Mouse (Mus musculus) c-Kit-positive CD71-positive TER-119-negative erythroid progenitor cells, embryonic 14.5 days (primary cell): ENCODE data around the gene Socs7.

Experiments
- DNase-seq: peaks from one replicate; pipeline ENCODE4 v3.0.0-alpha.2; 2013; ENCODE audit warnings: low read depth

Socs7 gene

DNA sequence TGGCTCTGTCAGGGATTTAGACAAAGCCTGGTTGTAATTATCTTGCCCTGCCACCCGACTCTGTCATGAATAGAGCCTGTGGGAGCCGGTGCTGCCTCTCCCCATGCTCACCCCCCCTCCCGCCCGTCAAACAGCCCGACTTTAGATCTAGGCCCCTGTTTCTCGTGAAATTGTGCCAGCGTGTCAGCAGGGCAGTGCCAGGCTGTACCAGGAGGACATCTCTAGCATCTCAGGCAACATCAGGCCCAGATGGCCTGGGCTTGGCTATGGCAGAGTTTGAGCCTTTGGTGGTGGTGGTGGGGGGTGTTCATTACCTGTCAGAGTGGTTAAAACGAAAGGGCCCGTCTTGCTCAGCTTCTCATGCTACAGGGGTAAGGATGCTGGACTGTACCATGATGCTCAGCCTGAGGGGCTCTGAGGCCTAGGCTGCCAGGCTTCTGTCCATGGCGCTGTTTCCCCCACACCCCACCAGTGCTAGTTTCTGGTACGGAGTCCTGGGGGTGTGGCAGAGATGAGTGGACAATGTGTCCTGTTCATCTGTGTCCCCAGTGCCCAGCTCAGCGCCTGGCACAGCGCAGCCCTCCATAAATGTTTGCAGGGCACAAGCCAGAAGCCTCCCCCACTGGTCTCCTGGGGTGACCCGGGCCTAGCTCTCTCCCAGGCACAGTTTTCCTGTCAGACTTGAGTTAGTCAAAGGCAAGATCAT, 56.6 kb downstream of the Socs7 start:
- DNase-seq, result no peak

DNA sequence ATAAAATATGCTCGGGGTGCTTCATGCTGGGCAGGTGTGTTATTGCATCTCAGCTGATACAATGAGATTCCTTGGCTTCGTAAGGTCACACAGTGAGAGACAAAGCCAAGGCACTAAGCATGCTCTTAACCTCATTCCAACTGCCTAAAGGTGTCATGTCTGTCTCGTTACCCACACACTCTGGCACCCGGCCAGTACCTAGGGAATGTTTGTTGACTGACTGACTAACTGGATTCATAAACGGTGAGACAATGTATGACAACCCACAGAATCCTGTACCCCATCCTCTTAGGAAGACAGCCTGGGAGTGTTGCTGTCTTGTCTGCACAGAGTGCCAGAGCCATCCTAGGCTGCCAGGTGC, 57.2 kb downstream of the Socs7 start:
- no peak for DNase-seq

DNA sequence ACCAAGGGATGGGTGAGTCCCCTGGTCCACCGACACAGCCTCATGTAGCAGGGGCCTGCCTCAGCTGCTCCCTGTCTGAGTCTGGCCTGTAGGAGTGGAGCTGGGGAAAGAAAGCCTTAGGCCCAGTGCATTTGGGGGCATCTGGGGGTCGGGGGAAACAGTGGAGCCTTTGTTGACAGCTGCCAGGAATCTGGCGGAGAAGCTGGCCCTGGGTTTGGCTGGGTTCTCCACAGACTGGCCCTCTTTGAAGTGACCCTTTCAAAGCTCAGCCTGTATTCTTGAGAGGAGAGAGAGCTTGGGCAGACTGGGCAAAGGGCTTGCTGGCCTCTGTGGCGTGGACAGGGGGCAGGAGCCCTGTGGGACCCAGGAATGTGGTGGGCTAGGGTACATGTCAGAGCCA, 60.2 kb downstream of the Socs7 start:
- no peak for DNase-seq

DNA sequence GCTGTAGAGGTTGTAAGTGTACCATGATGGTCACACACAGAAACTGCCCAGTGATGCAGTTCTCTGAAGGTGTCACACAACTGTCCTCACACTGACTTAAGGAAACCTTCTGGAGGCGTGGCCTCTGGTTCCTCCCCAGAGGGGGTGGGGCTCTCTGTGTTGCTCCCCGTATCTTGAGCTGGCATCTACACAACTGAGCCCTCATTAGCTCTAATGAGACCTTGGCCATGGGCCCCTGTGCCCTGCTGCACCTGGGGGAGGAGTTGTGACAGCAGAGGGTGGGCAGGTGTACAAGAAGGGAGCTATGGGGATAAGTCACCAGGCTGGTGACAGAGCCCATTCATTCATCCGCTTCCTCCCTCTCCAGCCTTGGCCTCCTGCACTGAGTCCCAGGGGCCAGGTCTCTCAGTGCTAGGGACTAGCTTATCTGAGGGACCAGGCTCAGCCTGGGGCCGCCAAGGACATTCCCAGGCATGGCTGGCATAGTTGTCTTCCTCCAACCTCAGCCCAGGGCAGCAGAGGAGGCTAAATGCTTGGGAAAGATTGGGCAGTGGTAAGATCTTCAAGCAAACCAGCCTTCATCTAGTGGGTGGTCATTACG, 61.8 kb downstream of the Socs7 start:
- peak; percentile 87 for DNase-seq

DNA sequence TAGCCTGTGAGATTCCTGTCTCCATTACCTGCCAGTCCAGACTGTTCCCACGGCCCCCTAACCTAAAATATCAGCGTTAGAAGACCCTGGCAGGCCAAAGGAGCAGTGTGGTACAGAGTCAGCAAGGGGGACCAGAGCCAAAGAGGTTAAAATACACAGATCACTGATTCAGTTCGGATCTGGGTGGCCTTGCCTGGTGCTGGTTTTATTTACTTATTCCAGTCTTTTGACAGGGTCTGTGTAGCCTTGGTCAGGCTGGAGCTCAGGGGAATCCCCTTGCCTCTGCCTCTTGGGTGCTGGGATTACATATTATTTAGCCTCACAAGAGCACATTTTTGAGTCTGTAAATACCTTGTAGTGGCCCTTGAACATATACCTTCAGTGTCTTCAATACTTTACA, 62.5 kb downstream of the Socs7 start:
- DNase-seq, result no peak

DNA sequence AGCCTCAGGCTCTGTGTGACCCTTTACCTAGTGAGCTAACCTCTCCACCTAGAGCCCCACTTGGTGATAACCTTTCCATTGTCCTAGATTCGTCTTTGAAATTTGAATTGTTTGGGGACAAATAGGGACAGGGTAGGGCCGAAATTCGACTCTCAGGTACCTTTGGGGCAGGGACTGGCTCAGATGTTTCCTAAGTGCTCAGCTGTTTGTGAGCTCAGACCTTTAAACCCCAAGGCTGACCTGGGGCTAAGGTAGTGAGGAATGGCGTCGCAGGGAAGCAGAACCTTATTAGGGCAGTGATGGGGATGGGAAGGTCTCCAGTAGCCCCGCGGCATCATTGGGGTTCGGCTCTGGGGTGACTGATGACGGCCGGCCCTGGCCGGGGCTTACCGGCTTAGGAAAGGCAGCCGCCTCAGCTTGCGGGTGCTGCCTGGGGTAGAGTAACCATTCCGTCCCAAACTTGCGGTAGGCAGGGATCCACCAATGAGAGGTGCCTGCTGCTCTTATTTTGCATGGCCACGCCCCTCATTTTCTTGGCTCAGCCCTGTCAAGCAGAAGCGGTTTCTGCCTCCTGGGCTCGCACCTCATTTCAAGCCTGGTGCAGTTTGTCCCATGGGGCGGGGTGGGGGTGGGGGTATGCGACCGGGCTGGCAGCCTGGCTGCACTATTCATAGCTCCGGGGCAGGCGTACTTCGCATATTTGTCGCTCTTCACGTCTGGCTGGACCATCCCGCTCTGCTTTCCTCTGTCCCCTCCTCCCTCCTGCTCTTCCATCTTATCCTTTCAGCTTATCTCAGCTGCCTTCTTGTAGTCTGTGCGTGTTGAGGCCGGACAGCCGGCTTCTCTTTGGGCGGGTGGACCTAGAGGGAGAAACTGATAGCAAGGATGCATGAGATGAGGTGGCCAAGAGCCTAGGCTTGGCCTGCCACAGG, 65.7 kb downstream of the Socs7 start:
- DNase-seq, result peak; percentile 89

DNA sequence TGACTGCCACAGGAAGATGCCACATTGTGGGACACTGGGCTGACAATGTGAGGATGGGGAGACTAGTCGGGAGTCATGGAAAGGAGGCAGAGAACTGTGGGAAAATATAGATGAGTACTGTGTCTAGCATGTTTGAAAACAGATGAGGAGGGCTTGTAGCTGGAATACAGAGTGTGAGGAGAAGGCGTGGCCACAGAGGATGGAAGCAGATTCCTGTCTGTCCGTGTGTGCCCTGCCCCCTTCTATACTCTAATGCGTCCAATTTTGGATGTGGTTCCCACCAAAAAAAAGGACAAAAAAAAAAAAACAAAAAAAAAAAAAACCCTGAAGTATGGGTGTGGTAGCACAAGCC, 66.4 kb downstream of the Socs7 start:
- no peak for DNase-seq

DNA sequence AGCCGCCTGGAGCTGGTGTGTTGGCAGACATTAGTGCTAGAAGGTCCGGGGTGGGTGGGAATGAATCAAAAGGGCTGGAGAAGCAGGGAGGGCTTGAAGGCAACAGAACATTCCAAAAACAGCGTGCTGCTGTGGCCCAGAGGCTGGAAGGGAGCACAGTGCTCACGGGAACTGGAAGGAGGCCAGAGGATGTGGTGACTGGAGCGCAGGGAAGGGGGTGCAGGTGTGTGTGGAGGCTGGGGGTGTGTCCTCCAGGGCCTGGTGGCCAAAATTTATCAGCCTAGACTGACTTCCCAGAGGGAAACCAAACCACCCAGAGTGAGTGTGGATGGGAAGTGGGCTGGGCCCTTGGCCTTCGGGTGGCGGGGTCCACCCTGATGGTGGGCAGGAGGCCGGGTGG, 67.3 kb downstream of the Socs7 start:
- no peak for DNase-seq

DNA sequence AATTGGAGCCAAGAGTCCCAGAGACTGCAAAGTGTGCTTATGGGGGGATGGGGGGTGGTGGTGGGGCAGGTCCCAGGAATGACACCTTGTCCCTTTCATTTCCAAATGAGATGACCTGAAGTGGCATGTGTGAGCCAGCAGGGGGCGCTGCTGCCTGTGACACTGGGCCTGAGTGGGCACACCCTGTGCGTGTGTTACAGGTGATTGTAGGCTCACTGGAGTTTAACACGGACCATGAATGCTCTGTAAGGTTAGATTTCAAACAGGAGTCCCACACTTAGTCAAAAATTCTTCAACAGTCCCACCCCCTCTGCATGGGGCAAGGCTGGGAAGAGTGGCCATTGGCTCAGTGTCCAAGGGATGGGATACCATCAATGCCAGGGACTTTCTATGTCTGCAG, 69.7 kb downstream of the Socs7 start:
- DNase-seq, result peak; percentile 64

DNA sequence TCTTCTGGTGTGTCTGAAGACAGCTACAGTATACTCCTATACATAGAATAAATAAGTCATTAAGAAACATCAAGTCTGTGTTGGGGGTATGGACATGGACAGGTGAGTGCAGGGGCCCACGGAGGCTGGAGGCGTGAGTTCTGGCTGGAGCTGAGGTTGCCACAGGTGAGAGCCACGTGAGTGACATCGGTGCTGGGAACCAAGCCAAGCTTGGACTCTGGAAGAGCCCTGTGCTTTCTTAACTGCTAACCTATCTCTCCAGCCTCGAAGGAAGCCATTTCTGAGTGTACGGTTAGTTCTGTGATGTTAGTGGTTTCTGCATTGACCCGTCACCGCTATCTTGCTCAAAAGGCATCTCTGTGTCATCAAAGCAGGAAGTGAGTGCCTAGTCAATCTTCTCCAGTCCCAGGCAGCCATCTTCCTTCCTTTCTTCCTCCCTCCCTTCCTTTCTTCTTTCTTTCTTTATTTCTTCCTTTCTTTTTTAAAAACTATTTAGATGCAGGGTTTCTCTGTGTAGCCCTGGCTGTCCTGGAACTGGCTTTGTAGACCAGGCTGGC, 70.7 kb downstream of the Socs7 start:
- DNase-seq, result no peak

DNA sequence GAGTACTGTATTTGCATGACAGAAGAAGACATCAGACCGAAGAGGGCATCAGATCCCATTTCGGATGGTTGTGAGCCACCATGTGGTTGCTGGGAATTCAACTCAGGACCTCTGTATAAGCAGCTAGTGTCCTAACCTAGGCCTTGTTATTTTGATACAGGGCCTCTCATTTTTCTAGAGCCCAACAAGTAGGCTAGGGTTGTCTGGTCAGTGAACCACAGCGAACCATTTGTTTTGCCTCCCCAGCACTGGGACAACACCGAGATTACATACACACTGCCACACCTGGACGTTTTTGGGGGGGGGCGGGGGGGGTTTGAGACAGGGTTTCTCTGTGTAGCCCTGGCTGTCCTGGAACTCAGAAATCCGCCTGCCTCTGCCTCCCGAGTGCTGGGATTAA, 71.8 kb downstream of the Socs7 start:
- DNase-seq, result no peak

DNA sequence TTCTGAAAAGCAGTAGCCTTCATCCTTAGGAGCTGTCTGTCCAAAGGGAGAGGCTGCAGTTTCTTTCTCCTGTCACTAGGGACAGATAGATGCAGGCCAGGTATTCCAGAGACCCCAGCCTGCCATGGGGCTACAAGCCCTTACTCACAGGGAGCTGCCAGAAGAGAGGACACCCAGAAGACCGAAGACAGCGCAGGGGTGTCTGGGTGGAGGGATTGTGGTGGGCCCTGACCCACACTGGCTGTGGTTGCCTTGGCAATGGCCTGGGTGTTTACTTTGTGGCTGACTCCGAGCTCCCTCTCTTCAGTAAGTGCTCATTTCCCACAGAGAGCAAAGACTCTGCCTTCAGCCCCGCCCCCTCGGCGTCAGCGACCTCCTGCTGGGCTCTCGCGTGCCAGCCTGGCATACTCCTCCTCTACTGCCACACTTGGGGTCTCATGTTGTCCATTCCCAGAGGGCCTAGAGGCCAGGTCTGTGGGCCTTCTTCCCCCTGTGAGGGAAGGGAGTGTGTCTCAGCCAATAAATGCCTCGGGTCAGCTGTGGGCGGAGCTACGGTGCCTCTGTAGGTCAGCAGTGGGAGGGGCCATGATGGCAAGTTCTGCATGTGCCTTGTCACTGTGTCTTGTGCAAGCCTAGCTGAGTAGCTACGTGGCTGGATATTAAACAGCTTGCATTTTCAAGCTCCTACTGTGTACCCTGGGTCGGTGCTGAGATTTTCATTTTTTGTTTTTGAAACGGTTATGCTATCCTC, 72.5 kb downstream of the Socs7 start:
- peak; percentile 90 for DNase-seq

DNA sequence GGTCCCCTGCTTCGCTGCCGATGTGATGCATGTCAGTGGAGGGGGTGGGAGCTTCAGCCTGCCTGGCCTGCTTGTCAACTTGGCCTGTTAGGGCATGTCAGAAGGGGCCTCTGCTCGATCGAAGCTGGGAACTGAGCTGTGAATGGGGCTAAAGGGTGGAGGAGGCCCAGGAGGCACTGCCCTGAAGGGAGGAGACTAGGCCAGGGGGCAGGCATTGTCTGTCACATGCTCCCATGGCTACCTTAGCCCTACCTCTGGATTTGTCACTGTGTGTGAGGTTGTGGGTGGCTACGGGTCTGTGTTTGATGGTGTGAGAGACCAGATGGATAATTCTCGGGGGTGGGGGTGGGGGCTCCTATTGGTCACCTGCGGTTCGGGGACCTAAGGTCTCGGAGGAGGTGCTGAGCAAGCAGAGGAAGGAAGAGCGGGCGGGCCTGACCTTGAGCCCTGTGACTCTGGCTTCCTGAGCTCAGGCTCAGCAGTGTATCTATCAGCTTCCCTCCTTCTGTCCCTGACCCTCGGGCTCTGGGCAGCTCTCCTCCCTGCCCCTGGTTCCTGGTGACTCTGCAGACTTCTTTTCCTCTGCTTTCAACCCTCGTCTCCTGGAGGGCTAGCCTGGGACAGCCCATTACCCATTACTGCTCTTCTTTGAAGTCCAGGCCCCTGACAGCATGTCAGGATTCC, 73.6 kb downstream of the Socs7 start:
- DNase-seq, result no peak

DNA sequence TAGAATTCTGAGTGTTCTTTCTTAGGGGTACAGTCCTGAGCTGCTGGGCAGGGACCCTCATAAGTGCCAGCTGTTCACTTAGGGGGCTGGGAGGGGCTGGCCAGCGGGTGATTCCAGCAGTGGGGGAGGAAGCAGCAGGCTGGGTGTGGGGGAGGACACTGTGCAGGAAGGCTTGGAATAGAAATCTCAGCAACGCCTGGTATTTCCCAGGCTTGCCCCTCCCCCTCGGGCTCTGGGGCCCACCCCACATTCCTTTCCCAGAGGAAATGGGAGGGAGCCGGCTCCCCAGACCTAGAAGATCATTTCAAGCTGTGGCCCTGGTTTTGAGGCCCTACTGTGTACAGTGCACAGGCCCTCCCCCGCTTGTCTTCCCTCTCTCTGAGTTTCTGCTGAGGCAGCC, 75.4 kb downstream of the Socs7 start:
- DNase-seq, result no peak

DNA sequence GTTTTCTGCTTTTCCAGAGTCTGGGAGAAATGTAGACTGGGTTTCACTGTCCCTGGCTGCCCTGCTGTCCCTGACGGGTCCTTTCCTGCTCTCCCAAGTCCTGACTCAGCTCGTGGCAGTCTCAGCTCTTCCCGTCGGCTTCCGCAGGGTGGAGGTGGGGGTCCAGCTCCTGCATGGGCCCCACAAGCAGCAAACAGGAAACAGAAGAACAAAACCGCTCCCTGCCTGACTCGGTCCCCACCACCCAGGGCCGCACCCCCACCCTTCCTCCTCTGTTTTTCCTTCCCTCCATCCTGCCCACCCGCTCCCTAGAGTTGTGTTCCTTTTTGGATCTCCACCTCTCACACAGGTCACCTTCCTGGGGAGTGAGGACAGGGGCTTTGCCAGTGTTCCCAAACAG, 76.5 kb downstream of the Socs7 start:
- no peak for DNase-seq

DNA sequence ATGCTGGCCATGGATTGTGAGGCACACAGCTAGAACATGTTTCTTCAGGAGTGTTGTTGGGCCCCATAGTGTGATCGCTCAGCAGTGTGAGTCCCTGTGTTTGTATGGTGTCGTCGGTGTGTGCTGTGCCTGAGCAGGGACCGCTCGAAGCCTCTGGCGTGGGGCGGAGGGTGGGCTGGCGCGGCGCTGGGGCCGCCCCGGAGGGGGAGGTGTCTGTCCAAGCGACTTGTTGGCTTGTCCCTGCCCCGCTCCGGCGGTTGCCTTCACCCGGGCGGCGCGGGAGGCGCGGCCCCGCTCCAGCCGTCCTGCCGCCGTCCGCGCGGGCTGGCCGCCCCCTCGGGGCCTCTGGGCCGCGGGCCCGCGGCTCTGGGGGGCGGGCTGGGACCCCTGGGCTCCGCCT, 77.6 kb downstream of the Socs7 start:
- no peak for DNase-seq

DNA sequence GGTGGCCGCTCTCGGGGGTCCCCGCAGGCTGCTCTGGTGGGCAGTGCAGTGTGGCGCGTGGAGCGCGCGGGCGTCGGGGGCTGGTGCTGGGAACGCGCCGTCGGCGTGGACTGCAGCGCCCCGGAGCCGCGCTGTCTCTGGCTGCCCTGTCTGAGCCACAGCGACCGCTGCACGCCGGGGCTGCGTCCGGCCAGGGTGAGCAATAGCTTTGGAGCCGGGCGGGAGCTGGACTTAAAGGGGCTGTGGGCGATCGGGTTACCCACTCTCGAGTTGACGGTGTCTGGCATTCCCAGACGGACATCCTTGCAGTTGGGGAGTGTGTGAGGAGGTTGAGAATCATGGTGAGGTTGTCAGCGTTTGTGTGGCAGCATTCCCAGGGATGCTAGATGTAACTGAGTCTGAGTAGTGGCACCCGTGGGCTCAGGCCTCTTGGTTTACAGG, 78.1 kb downstream of the Socs7 start:
- DNase-seq, result no peak

DNA sequence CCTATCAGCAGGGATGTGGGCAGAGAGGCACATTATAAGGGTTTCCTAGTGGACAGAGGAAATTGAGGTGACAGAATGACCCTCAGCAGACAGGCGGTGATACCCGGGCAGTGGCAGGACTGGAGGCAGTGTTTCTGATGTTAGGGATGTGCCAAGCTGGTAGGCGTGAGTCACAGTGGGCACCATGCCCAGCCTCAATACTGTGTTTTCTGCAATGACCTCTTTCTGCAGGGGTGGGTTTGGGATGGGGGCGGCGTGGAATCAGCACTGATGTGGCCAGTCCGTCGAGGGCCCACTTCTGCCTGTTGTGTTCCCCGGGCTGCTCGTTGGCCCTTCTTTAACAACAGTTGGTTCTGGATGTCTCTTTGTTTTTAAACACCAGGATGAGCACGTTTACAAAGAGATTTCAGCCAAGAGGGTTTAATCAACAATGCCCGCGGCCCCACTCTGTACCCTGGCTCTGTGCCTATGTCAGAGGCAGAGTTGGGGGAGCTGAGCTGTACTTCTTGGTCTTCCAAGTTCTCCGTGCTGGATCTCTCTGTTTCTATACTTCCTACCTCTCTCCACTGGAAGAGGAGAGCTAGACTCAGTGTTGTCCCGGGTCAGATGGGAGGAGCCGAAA, 78.8 kb downstream of the Socs7 start:
- no peak for DNase-seq

DNA sequence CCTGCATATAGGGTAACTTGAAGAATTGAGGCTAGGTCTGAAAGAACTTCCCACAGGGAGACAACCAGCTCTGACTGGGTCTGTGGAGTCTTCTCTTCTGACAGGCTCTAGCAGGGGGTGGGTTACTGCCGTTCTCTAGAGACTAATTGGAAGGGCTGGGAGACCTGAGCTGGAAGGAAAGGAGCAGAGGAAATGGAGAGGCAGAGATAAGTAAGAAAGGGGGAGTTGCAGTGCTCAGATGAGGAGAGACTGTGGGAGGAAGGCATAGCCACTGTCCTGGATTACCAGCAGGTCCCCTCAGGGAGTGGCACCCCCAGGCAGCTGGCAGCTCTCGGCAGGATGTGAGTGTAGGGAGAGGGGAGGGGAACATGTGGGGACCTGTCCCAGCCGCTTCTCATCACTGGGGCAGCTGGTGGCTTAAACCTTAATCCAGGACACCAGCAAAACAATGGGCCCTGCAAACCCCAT, 79.3 kb downstream of the Socs7 start:
- no peak for DNase-seq

DNA sequence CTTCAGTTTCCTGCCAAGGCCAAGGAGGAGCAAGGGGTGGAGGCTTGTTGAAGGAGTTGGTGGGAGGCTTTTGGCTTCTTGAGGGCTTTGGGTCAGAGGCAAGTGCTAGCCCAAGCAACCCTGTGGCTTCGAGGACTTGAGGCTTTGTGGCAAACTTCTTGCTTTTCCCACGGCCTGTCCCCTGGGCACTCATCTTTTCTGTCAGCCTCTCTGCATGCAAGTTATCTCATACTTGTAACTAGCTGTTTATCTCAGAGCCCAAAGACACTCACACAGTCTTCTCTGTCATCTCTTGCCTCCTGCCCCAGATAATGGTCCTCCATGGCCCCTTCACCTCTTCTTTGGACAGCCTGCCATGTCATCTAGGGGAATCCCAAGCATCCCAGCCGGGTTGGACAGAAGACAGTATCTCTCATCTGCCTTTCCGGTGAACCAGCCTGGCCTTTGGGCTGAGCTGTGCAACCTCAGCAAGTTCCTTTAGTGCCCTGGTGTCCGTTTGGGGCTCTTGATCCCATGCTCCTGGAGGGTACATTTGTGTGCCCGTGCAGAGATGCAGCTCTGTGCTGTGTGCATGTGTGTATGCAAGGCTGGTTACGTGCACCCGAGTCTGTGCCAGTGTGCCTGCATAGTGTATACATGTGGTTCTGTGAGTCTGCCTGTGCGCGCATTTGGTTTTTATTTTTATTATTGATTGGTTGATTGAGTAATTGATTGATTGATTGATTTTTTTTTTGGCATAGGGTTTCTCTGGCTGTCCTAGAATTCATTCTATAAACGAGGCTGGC, 80.7 kb downstream of the Socs7 start:
- peak; percentile 67 for DNase-seq
